Mouse (Mus musculus) v-Abl transformed pro-B cells (cell line): Measurements from ENCODE around the gene Cracr2a.

Source experiments
- in situ Hi-C, 2 experiments: fragments of 400-800 bp; cut with MboI; formaldehyde crosslinking; loops; one replicate each; pipeline ENCODE4 v1.15.1; 2025; ENCODE audit not compliant: unreplicated experiment in 2 of 2

Gene Cracr2a

GRCm38 (mm10) chr6:127678320-127678719, 117.2 kb downstream of the Cracr2a start:
- in situ Hi-C loops: no loop called here

GRCm38 (mm10) chr6:127678998-127679397, 117.9 kb downstream of the Cracr2a start:
- in situ Hi-C loops: no loop called here

GRCm38 (mm10) chr6:127680784-127681183, 119.6 kb downstream of the Cracr2a start:
- in situ Hi-C loops: no loop called here

DNA sequence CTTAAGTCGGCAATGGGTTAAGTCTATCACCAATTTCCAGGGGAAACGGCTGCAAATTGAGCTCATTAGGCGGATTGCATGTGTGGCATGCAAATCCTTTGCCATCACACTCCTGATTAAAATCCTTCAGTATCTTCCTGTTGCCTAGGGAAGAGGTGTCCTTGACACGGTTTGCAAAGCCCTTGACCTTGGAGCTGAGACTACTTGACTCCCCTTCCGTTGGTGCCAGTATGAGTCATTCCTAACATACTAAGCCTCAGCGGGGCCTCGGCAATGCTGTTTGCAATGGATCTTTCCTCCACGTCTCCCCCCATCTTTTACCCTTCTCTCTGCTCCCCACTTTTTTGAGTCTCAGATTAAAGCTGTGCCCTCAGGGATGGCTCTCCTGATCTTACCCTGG, 122.4 kb downstream of the Cracr2a start:
- in situ Hi-C loops: no loop called here

GRCm38 (mm10) chr6:127684981-127685380, 123.8 kb downstream of the Cracr2a start:
- in situ Hi-C loops: no loop called here

GRCm38 (mm10) chr6:127687181-127687860, 126.2 kb downstream of the Cracr2a start:
- in situ Hi-C loops: no loop called here

GRCm38 (mm10) chr6:127692298-127692697, 131.2 kb downstream of the Cracr2a start:
- in situ Hi-C loops: no loop called here

GRCm38 (mm10) chr6:127693681-127694080, 132.5 kb downstream of the Cracr2a start:
- in situ Hi-C loops: no loop called here

- in situ Hi-C loops: no loop called here
These were observed 140.1 kb downstream of the Cracr2a start for GRCm38 (mm10) chr6:127701036-127701783.

DNA sequence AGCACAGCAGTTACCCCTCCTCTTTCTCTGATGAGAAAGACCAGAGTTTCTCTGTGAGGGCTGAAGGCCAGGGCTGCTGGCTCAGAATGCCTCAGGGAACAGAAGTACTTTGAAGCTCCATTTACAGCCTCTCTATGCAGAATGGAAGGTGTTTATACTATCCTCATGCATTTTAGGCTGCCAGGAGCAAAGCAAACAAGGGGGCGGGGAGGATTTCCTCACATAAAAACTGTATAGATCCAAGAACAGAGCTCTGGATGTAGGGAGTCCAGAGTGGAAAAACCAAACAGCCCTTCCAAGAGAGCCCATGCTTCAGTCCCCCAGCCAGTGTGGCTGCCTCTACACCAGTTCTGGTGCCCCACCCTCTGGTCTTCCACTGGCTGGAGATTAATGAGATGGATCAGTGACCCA, 147.1 kb downstream of the Cracr2a start:
- in situ Hi-C loops: no loop called here

- in situ Hi-C loops: no loop called here
These were observed 153.8 kb downstream of the Cracr2a start for GRCm38 (mm10) chr6:127714906-127715305.

- in situ Hi-C loops: no loop called here
These were observed 154.3 kb downstream of the Cracr2a start for GRCm38 (mm10) chr6:127715428-127715827.

- in situ Hi-C loops: no loop called here
These were observed 156.3 kb downstream of the Cracr2a start for GRCm38 (mm10) chr6:127717239-127718137.

DNA sequence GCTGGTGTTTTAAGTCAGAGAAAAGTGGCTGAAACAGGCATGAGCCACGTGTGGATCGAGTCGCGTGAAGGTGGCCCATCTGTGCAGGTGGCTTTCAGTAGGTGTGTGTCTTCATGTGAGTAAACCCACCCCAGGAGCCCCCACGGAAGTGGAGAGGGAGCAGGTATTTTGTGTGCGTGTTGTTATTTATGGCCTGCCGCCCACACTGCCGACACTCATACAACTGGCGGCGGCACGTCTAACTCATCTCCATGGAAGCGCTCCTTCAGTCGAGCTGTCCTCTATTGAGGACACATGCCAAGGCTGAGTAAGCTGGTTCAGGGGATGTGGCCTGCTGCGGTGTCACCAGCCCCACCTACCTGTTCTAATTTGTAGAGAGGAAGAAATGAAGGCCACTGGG, 158.7 kb downstream of the Cracr2a start:
- in situ Hi-C loops: no loop called here

DNA sequence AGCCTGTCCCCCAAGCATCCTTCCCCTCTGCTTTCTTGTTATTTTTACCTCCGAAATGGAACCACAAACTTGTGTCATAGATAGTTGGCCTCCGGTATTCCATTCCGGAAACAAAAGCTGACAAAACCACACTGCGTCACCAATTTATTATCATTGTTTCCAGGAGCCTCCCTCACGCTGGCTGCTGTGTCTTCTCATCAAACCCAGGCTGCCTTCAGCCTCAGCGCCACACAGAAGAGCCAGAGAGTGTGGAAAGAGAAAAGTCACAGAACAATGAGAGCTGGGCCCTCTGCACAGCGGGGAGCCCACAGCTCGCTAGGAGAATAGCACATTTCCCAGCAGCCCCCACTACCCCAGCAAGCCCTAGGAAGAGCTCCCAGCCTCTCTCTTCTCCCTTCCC, 162.0 kb downstream of the Cracr2a start:
- in situ Hi-C loops: no loop called here
